Mouse (Mus musculus) stomach, embryonic 16.5 days (tissue): ENCODE results near the gene Xaf1. TPM values are rescaled to one million over a fixed set of nuclear protein-coding genes. Genes with fewer than 3 reads are reported as not detected.

ENCODE experiments used
- ATAC-seq: fragments of 200-750 bp; cut with Nextera tagmentation; 2 replicates; pipeline ENCODE4 v1.8.0; 2017; ENCODE audit warnings: moderate number of reproducible peaks, moderate TSS enrichment; ENCODE audit not compliant: insufficient read depth, low FRiP score
- H3K27ac ChIP-seq: fragments of 300-500 bp; sonication (generic); 2 replicates; pipeline ENCODE4 v1.5.1; 2014; ENCODE audit warnings: low read length
- H3K27me3 ChIP-seq: fragments of 300-500 bp; sonication (generic); 2 replicates; pipeline ENCODE4 v1.6.1; 2014; ENCODE audit warnings: low read length, control low read depth, mixed read lengths; ENCODE audit not compliant: control insufficient read depth, insufficient read depth
- H3K36me3 ChIP-seq: fragments of 300-500 bp; sonication (generic); 2 replicates; pipeline ENCODE4 v1.6.1; 2014; ENCODE audit warnings: low read length; ENCODE audit not compliant: control insufficient read depth, insufficient read depth
- H3K4me1 ChIP-seq: fragments of 300-500 bp; sonication (generic); 2 replicates; pipeline ENCODE4 v1.6.1; 2014; ENCODE audit warnings: low read length, control low read depth, mixed read lengths; ENCODE audit not compliant: control insufficient read depth, insufficient read depth
- H3K4me2 ChIP-seq: fragments of 300-500 bp; sonication (generic); 2 replicates; pipeline ENCODE4 v1.6.1; 2014; ENCODE audit warnings: low read depth, low read length, mixed read lengths
- H3K4me3 ChIP-seq: fragments of 300-500 bp; sonication (generic); replicated peaks from 2 replicates; pipeline ENCODE4 v1.5.1; 2014; ENCODE audit warnings: mild to moderate bottlenecking, low read length
- H3K9ac ChIP-seq: fragments of 300-500 bp; sonication (generic); 2 replicates; pipeline ENCODE4 v1.6.1; 2014; ENCODE audit warnings: low read length
- H3K9me3 ChIP-seq: fragments of 300-500 bp; sonication (generic); replicated peaks from 2 replicates; pipeline ENCODE4 v1.6.1; 2016; ENCODE audit warnings: low read length, control low read depth; ENCODE audit not compliant: control insufficient read depth
- WGBS: fragments of 180-500 bp; shearing (Covaris S2); extraction: QIAGEN DNeasy Blood & Tissue Kit; methylation state at CpG from one replicate; pipeline ENCODE4 v1.1.7; 2014; 5-methylcytosine and 5-hydroxymethylcytosine counted together
- polyA plus RNA-seq: library from polyadenylated mRNA; unstranded; fragments of >200 nt; fragmentation: Nextera tagmentation; extraction: Ambion mirVana; gene quantifications from 2 replicates; pipeline ENCODE4 v1.2.1, GENCODE M21; 2015

Xaf1 gene
- polyA plus RNA-seq: 4.3 and 6.1 TPM in 2 replicates

- peaks cover 12% of the 10 kb centered on the region for H3K4me1 ChIP-seq
- WGBS: 7% methylated on average over 6 of the region's 6 CpGs
- peak within 1 kb of the TSS; percentile 48; the same call in 1 of the 2 replicates for H3K9ac ChIP-seq
- no peaks in the 10 kb centered on the region for H3K27me3 ChIP-seq
- H3K4me3 ChIP-seq: peak within 1 kb of the TSS; percentile 38
- ATAC-seq: peak; percentile 88; the same call in 1 of the 2 replicates
- peak within 1 kb of the TSS; percentile 49 for H3K4me2 ChIP-seq
- H3K27ac ChIP-seq: peak within 1 kb of the TSS; percentile 66
- H3K9me3 ChIP-seq: no peaks in the 10 kb centered on the region
- H3K36me3 ChIP-seq: no peaks in the 10 kb centered on the region
Observed at GRCm38 (mm10) chr11:72301334-72301733, at the start of gene Xaf1. Gene Xaf1, plus strand, starts transcription at chr11:72301629.

DNA sequence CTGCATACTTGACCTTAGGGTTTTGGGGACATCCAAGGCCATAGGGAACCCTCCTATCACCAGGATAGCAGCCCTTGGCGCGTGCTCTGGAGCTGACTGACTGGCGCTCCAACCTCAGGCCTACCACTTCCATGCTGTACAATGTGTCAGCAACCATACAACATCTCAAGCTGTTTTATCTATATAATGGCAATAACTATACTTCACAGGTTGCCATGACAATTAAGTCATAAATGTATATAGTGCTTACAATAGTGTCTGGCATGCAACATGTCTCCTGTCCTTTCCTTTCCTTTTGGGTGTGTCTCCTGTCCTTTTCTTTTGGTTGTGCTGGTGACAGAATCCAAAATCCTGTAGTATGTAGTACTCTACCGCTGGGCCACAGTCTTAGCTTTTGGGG, 45.8 kb upstream of the Xaf1 start:
- Histone ChIP-seq H3K4me1 (no peaks in the 10 kb centered on the region), H3K27ac (no peak overlapping the region), H3K36me3 (no peaks in the 10 kb centered on the region), H3K4me2 (no peak overlapping the region), H3K9me3 (no peaks in the 10 kb centered on the region), H3K27me3 (no peaks in the 10 kb centered on the region), H3K9ac (no peak overlapping the region), H3K4me3 (no peak overlapping the region)
- no peak for ATAC-seq
- WGBS: 85% methylated on average over 4 of the region's 4 CpGs

GRCm38 (mm10) chr11:72256441-72256840, 45.0 kb upstream of the Xaf1 start:
- no peaks in the 10 kb centered on the region for H3K9me3 ChIP-seq
- no peak overlapping the region for H3K4me2 ChIP-seq
- 77% methylated on average over 2 of the region's 2 CpGs for WGBS
- no peak overlapping the region for H3K9ac ChIP-seq
- H3K27me3 ChIP-seq: no peaks in the 10 kb centered on the region
- H3K36me3 ChIP-seq: no peaks in the 10 kb centered on the region
- no peak overlapping the region for H3K4me3 ChIP-seq
- H3K27ac ChIP-seq: no peak overlapping the region
- H3K4me1 ChIP-seq: no peaks in the 10 kb centered on the region
- ATAC-seq: no peak

GRCm38 (mm10) chr11:72265483-72265882, 35.9 kb upstream of the Xaf1 start:
- Histone ChIP-seq H3K4me1 (peaks cover 8% of the 10 kb centered on the region; the same call in 1 of the 2 replicates), H3K4me3 (no peak overlapping the region), H3K36me3 (no peaks in the 10 kb centered on the region), H3K27me3 (peaks cover 25% of the 10 kb centered on the region), H3K9me3 (no peaks in the 10 kb centered on the region), H3K9ac (no peak overlapping the region), H3K27ac (no peak overlapping the region), H3K4me2 (no peak overlapping the region)
- WGBS: 11% methylated on average over 11 of the region's 11 CpGs
- ATAC-seq: no peak

GRCm38 (mm10) chr11:72266207-72266959, 35.0 kb upstream of the Xaf1 start:
- peaks cover 8% of the 10 kb centered on the region; the same call in 1 of the 2 replicates for H3K4me1 ChIP-seq
- 1% methylated on average over 46 of the region's 46 CpGs for WGBS
- peaks cover 25% of the 10 kb centered on the region for H3K27me3 ChIP-seq
- no peaks in the 10 kb centered on the region for H3K36me3 ChIP-seq
- H3K27ac ChIP-seq: no peak overlapping the region
- H3K9me3 ChIP-seq: no peaks in the 10 kb centered on the region
- peak overlapping the region; percentile 60 for H3K9ac ChIP-seq
- ATAC-seq: peak; percentile 77
- H3K4me3 ChIP-seq: peak overlapping the region; percentile 49
- peak overlapping the region; percentile 89 for H3K4me2 ChIP-seq

DNA sequence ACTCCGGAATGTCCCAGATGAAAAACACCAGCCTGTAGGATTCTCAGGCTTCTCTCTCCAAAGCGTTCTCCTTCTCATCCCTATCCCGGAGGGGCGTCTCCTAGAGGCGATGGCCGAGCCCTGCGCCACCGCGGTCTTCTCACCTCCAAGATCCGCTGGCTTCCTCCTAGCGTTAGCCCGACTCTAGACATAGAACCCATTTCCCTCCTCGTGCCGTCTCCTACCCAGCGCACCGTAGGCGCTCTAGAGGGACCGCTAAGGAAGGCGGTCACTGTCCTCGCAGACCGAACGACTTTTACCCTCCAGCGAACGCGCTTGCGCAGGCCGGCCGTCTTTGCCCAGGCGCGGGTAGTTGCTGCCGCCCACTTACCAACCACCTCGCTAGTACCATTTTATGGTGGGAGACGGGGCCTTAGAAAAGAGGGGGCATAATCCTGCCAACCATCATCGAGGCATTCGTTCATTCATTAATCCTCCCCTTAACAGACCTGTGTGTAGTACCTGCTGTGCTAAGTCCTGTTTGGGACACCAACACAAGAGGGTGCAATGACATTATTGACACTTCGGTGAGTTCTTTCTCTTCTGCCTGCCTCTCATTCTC, 34.4 kb upstream of the Xaf1 start, which contains the start of gene Slc13a5:
Slc13a5 (minus strand) TSS at position 263 of the 601 bp plus-strand sequence.
- Histone ChIP-seq H3K4me3 (peak within 1 kb of the TSS; percentile 49), H3K9me3 (no peaks in the 10 kb centered on the region), H3K4me1 (peaks cover 8% of the 10 kb centered on the region; the same call in 1 of the 2 replicates), H3K27ac (no peak within 1 kb of the TSS), H3K36me3 (no peaks in the 10 kb centered on the region), H3K4me2 (peak within 1 kb of the TSS; percentile 89), H3K27me3 (peaks cover 25% of the 10 kb centered on the region), H3K9ac (peak within 1 kb of the TSS; percentile 60)
- 3% methylated on average over 36 of the region's 36 CpGs for WGBS
- ATAC-seq: peak; percentile 5; the same call in 1 of the 2 replicates

- WGBS: 36% methylated on average over 1 of the region's 1 CpGs
- no peak overlapping the region for H3K27ac ChIP-seq
- H3K27me3 ChIP-seq: peaks cover 9% of the 10 kb centered on the region
- no peak for ATAC-seq
- H3K9me3 ChIP-seq: no peaks in the 10 kb centered on the region
- H3K4me2 ChIP-seq: no peak overlapping the region
- no peak overlapping the region for H3K9ac ChIP-seq
- no peak overlapping the region for H3K4me3 ChIP-seq
- 0 out of 2 replicates have a peak, but pooled peaks cover 3% of the 10 kb centered on the region for H3K4me1 ChIP-seq
- H3K36me3 ChIP-seq: no peaks in the 10 kb centered on the region
Observed at GRCm38 (mm10) chr11:72271761-72272160, 29.7 kb upstream of the Xaf1 start.

- Histone ChIP-seq H3K9ac (no peak overlapping the region), H3K4me3 (no peak overlapping the region), H3K27me3 (no peaks in the 10 kb centered on the region), H3K4me2 (no peak overlapping the region), H3K4me1 (no peaks in the 10 kb centered on the region), H3K9me3 (no peaks in the 10 kb centered on the region), H3K36me3 (no peaks in the 10 kb centered on the region), H3K27ac (no peak overlapping the region)
- no peak for ATAC-seq
- WGBS: 48% methylated on average over 3 of the region's 3 CpGs
Observed at GRCm38 (mm10) chr11:72273341-72273740, 28.1 kb upstream of the Xaf1 start.

GRCm38 (mm10) chr11:72281143-72281851, 20.1 kb upstream of the Xaf1 start:
- Histone ChIP-seq H3K36me3 (no peaks in the 10 kb centered on the region), H3K9ac (no peak overlapping the region), H3K4me1 (no peaks in the 10 kb centered on the region), H3K4me3 (no peak overlapping the region), H3K27ac (no peak overlapping the region), H3K9me3 (no peaks in the 10 kb centered on the region), H3K27me3 (no peaks in the 10 kb centered on the region), H3K4me2 (no peak overlapping the region)
- ATAC-seq: no peak
- WGBS: 61% methylated on average over 5 of the region's 5 CpGs
